Mouse (Mus musculus) midbrain, embryonic 16.5 days (tissue): ENCODE data around the gene Vipas39. TPM values are rescaled to one million over a fixed set of nuclear protein-coding genes. Genes with fewer than 3 reads are reported as not detected.

Experiments used
- ATAC-seq: fragments of 200-750 bp; cut with Nextera tagmentation; 2 replicates; pipeline ENCODE4 v1.8.0; 2017; ENCODE audit warnings: moderate TSS enrichment
- H3K27ac ChIP-seq: fragments of 300-500 bp; sonication (generic); 2 replicates; pipeline ENCODE4 v1.5.1; 2014; ENCODE audit warnings: mild to moderate bottlenecking, low read length, mixed read lengths
- H3K27me3 ChIP-seq: fragments of 300-500 bp; sonication (generic); 2 replicates; pipeline ENCODE4 v1.6.1; 2014; ENCODE audit warnings: low read depth, low read length, mixed read lengths; ENCODE audit not compliant: control insufficient read depth, insufficient read depth
- H3K36me3 ChIP-seq: fragments of 300-500 bp; sonication (generic); 2 replicates; pipeline ENCODE4 v1.6.1; 2014; ENCODE audit warnings: mild to moderate bottlenecking, low read length, moderate library complexity, mixed read lengths; ENCODE audit not compliant: control insufficient read depth, insufficient read depth
- H3K4me1 ChIP-seq: fragments of 300-500 bp; sonication (generic); 2 replicates; pipeline ENCODE4 v1.6.1; 2014; ENCODE audit warnings: mild to moderate bottlenecking, low read length, mixed read lengths; ENCODE audit not compliant: control insufficient read depth, insufficient read depth
- H3K4me2 ChIP-seq: fragments of 300-500 bp; sonication (generic); 2 replicates; pipeline ENCODE4 v1.6.1; 2014; ENCODE audit warnings: mild to moderate bottlenecking, low read length, mixed read lengths
- H3K4me3 ChIP-seq: fragments of 300-500 bp; sonication (generic); 2 replicates; pipeline ENCODE4 v1.5.1; 2014; ENCODE audit warnings: low read depth, mild to moderate bottlenecking, low read length, moderate library complexity, mixed read lengths
- H3K9ac ChIP-seq: fragments of 300-500 bp; sonication (generic); 2 replicates; pipeline ENCODE4 v1.6.1; 2014; ENCODE audit warnings: low read depth, low read length, mixed read lengths
- H3K9me3 ChIP-seq: fragments of 300-500 bp; sonication (generic); replicated peaks from 2 replicates; pipeline ENCODE4 v1.6.1; 2014; ENCODE audit warnings: mild to moderate bottlenecking, low read length, mixed read lengths; ENCODE audit not compliant: control insufficient read depth, poor library complexity, severe bottlenecking
- WGBS: fragments of 180-500 bp; shearing (Covaris S2); extraction: QIAGEN DNeasy Blood & Tissue Kit; methylation state at CpG from one replicate; pipeline ENCODE4 v1.1.7; 2014; 5-methylcytosine and 5-hydroxymethylcytosine counted together
- polyA plus RNA-seq: library from polyadenylated mRNA; unstranded; fragments of >200 nt; fragmentation: Nextera tagmentation; extraction: Ambion mirVana; gene quantifications from 2 replicates; pipeline ENCODE4 v1.2.1, GENCODE M21; 2015

Vipas39 gene
- polyA plus RNA-seq, 1 experiment from 2014 or later: 58.2 TPM

DNA sequence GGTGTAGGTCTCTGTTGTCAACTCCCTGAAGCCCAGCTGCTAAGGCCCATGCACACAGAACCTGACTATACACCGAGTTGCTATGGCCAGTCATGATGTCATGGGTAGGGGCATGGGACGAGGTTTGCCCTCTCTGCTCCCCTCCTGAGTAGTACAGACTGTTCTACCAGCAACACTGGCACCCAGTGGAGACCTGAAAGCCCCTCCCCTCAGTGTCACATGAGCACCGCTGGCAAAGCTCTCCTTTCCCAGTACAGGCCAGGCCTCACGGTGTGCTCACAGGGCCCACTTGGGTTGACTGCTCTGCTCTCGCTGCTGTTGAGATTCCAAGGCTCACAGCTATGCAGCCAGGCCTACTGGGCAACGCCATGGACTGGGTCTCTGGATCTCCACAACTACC lies 27.9 kb upstream of the Vipas39 start:
- H3K9me3 ChIP-seq: no peaks in the 10 kb centered on the region
- no peaks in the 10 kb centered on the region; the same call in 1 of the 2 replicates for H3K4me1 ChIP-seq
- H3K4me3 ChIP-seq: no peak overlapping the region
- no peaks in the 10 kb centered on the region for H3K36me3 ChIP-seq
- H3K27me3 ChIP-seq: peaks cover 9% of the 10 kb centered on the region; the same call in 1 of the 2 replicates
- no peak overlapping the region for H3K9ac ChIP-seq
- 73% methylated on average over 6 of the region's 6 CpGs for WGBS
- no peak overlapping the region for H3K4me2 ChIP-seq
- 0 out of 2 replicates have a peak, but pooled peaks have one; percentile 21 for ATAC-seq
- H3K27ac ChIP-seq: no peak overlapping the region

DNA sequence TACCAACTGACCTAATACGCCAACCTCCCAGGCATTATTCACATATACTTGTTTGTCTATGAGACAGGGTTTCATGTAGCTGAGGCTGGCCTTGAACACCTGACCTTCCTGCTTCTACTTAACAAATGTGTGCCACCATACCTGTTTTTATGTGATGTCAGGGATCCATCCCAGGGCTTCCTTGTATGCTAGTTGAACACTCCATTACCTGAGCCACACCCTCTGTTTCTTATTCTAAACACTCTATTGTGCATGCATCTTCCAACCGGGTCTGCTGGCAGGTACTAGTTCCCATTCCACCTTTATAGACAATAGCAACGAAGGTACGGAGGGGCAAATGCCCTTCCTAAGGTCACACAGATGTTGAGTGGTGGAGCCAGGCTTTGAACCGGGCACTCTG lies 23.0 kb upstream of the Vipas39 start:
- Histone ChIP-seq H3K9me3 (no peaks in the 10 kb centered on the region), H3K4me3 (no peak overlapping the region), H3K9ac (no peak overlapping the region), H3K27ac (no peak overlapping the region), H3K36me3 (no peaks in the 10 kb centered on the region), H3K27me3 (no peaks in the 10 kb centered on the region), H3K4me1 (no peaks in the 10 kb centered on the region), H3K4me2 (no peak overlapping the region)
- no peak for ATAC-seq
- WGBS: 93% methylated on average over 5 of the region's 5 CpGs

DNA sequence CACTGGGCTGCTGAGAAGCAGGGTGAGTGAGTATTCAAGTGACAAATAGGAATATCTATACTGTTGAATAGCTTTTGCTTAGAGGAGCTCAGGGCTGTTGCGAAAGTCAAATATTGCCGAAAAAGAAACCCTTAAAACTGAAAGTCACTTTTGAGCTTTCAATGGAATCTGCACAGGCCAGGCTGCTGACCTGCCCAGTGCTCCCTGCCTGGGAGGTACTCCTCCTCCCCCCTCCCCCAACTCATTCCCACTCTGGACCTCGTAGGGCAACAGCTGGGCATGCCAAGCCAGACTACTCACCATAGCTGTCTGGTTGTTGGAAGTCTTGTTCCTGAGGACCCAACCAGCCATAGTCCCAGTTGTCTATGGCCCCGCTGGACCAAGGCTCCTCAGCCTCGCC lies 18.7 kb upstream of the Vipas39 start:
- H3K27ac ChIP-seq: no peak overlapping the region
- no peak for ATAC-seq
- 91% methylated on average over 5 of the region's 5 CpGs for WGBS
- no peak overlapping the region for H3K4me2 ChIP-seq
- no peaks in the 10 kb centered on the region for H3K4me1 ChIP-seq
- H3K27me3 ChIP-seq: no peaks in the 10 kb centered on the region
- no peaks in the 10 kb centered on the region for H3K9me3 ChIP-seq
- H3K36me3 ChIP-seq: no peaks in the 10 kb centered on the region
- H3K9ac ChIP-seq: no peak overlapping the region
- H3K4me3 ChIP-seq: no peak overlapping the region

DNA sequence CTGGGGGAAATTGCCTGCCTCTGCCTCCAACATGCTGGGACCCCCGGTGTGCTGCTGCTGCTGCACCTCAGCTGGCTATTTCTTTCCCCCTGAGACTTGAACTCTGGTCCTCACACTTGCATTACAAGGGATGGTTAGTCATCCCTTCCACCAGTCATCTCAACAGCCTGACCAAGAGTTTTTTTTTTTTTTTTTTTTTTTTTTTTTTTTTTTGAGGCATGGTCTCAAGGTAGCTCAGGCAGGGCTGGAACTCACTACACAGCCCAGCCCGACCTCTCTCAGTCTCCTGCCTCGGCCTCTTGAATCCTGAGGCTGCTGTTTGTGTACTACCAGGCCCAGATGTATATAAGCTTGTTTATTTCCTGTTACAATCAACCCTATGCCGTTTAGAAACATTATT lies 18.2 kb upstream of the Vipas39 start:
- ATAC-seq: no peak
- Histone ChIP-seq H3K27ac (no peak overlapping the region), H3K4me1 (no peaks in the 10 kb centered on the region), H3K9me3 (no peaks in the 10 kb centered on the region), H3K4me2 (no peak overlapping the region), H3K9ac (no peak overlapping the region), H3K27me3 (no peaks in the 10 kb centered on the region), H3K4me3 (no peak overlapping the region), H3K36me3 (no peaks in the 10 kb centered on the region)
- WGBS: 84% methylated on average over 4 of the region's 4 CpGs

DNA sequence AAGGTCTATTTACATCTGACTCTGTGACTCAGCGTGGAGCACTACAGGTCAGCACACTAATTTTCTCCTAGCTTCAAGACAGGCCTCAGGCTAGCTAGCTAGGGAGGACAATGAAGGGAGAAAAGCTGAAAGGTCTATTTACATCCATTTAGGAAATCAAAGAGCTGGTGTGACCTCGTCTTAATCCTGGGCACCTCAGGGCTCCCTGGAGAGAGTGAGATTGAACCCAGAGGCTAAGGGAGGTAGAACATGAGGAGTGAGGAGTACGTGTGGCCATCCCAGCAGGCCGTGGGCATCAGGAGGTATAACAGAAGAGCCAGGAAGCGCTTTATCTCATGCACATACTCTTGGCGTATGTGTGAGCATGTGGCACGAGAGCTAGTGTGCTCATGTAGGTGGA lies 17.6 kb upstream of the Vipas39 start:
- no peaks in the 10 kb centered on the region for H3K9me3 ChIP-seq
- H3K4me2 ChIP-seq: no peak overlapping the region
- 52% methylated on average over 7 of the region's 7 CpGs for WGBS
- no peak overlapping the region for H3K27ac ChIP-seq
- H3K9ac ChIP-seq: no peak overlapping the region
- H3K36me3 ChIP-seq: no peaks in the 10 kb centered on the region
- H3K4me1 ChIP-seq: no peaks in the 10 kb centered on the region
- no peaks in the 10 kb centered on the region for H3K27me3 ChIP-seq
- ATAC-seq: no peak
- no peak overlapping the region for H3K4me3 ChIP-seq

DNA sequence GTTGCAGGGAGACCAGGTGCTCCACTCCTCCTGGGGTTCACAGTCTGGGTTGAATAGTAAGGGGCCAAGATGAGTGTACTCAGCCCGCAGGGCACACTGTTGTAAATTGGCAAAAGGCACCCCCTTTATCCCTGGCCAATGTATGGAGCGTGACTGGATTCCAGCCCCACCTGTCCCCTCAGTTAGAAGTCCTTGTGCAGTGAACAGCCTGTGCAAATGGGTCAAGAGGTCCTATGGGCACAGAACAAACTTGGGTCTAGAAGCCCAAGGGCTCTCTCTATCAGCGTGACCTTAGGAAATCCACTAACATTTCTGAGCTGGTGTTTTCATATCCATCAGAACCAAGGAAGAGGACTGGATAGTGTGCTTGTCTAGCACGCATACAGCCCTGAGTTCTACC lies 16.7 kb upstream of the Vipas39 start:
- Histone ChIP-seq H3K4me1 (no peaks in the 10 kb centered on the region), H3K27ac (no peak overlapping the region), H3K9ac (no peak overlapping the region), H3K36me3 (no peaks in the 10 kb centered on the region), H3K9me3 (no peaks in the 10 kb centered on the region), H3K4me2 (no peak overlapping the region), H3K27me3 (no peaks in the 10 kb centered on the region), H3K4me3 (no peak overlapping the region)
- 91% methylated on average over 4 of the region's 4 CpGs for WGBS
- ATAC-seq: no peak

DNA sequence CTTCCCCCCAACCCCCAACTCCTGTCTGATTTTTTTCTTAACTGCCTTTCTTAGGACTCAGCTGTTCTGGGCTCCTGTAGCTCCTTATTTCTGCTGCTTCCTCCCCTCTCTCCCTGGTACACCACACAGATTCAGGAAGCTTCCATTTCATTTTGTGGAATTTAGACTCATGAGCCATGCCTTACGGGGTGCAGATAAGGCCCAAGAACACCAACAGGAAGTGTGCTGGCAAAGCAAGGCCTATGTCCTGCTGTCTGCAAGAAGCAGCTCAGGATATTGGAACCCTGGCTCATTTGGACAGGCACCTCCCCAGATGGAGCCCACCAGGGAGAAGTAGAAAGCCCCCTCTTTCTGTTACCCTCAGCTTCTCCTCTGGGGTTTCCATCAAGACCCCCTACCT lies 15.7 kb upstream of the Vipas39 start:
- no peak overlapping the region for H3K4me2 ChIP-seq
- H3K4me3 ChIP-seq: no peak overlapping the region
- no peak overlapping the region for H3K27ac ChIP-seq
- no peaks in the 10 kb centered on the region for H3K36me3 ChIP-seq
- no peak for ATAC-seq
- no peaks in the 10 kb centered on the region for H3K27me3 ChIP-seq
- H3K9ac ChIP-seq: no peak overlapping the region
- WGBS: 88% methylated on average over 1 of the region's 1 CpGs
- H3K9me3 ChIP-seq: no peaks in the 10 kb centered on the region
- H3K4me1 ChIP-seq: no peaks in the 10 kb centered on the region

DNA sequence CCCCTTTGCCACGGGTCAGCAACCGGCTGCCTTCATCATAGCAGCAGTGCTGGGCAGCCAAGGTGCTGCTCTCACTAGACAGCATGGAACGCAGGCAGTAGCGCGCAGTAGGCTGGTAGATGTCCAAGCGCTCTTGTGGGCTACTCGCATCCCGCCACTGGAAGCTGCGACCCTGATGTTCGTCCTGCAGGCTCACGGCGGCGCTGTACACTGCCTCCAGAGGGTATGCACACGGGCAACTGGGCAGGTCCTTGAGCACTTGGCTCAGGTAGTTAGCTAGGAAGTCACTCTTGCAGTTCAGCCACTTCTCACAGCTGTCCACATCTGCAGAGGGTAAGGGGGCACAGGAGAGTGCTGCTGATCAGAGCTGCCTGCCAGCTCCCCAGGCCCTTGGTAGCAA lies 13.8 kb upstream of the Vipas39 start:
- Histone ChIP-seq H3K9ac (no peak overlapping the region), H3K4me2 (no peak overlapping the region), H3K4me3 (no peak overlapping the region), H3K27ac (no peak overlapping the region), H3K27me3 (no peaks in the 10 kb centered on the region), H3K9me3 (no peaks in the 10 kb centered on the region), H3K4me1 (no peaks in the 10 kb centered on the region), H3K36me3 (peaks cover 12% of the 10 kb centered on the region)
- no peak for ATAC-seq
- WGBS: 44% methylated on average over 14 of the region's 14 CpGs

DNA sequence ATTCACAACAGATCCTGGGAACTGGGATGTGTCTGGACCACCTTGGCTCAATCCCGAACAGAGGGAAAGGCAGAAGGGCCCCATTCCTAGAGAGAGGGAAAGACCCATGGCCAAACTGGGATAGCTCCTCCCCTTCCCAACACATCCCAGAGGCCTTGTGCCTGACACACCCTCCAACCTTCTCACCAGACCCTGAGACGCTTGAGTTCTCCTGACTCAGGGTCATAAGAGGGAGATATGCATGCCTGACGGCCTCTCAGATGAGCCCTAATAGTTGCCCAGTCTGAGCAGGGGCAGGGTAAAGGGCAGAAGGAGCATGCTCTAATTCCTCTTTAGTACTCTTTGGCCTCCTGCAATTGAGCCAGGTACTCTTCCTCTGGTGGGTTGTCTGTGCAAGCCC lies 13.3 kb upstream of the Vipas39 start:
- H3K9me3 ChIP-seq: no peaks in the 10 kb centered on the region
- no peaks in the 10 kb centered on the region for H3K4me1 ChIP-seq
- no peak overlapping the region for H3K27ac ChIP-seq
- no peak for ATAC-seq
- WGBS: 62% methylated on average over 3 of the region's 3 CpGs
- no peak overlapping the region for H3K4me2 ChIP-seq
- H3K36me3 ChIP-seq: peaks cover 13% of the 10 kb centered on the region
- no peaks in the 10 kb centered on the region for H3K27me3 ChIP-seq
- H3K9ac ChIP-seq: no peak overlapping the region
- H3K4me3 ChIP-seq: no peak overlapping the region
